Mouse (Mus musculus) mature B cell (primary cell): ENCODE data around the gene Rhox4d.
"Not testable (repeated sequence)": the region's sequence is repeated elsewhere in the genome, so short reads cannot be mapped to it uniquely, and the experiment has no call there.

Source experiments
- in situ Hi-C: fragments of 300-500 bp; cut with MboI; formaldehyde crosslinking; loops from 2 replicates; pipeline ENCODE4 v1.14.3; 2019

Gene Rhox4d

DNA sequence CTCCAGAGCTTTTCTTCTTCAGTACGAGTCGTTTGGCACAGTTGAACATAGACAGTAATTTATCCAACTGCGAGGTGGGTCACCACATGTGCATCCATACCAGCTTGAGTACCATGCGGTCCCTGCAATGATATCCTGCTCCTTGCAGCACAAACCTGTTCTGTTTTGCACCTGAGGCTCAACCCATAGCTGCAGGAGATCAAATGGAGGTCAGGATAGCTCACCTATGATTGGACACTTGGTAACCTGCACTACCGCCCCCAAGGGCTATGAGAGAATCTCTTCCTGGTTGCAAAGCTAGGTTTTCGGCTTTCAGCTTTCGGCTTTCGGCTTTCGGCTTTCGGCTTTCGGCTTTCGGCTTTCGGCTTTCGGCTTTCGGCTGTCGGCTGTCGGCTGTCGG, at the start of gene Rhox4d:
Gene Rhox4d, plus strand, starts transcription at position 301 of the 400 bp plus-strand sequence.
- in situ Hi-C loops, result not testable (repeated sequence)

GRCm38 (mm10) chrX:37480037-37480436, 34.1 kb upstream of the Rhox4d start, which contains the start of gene Rhox4c:
Gene Rhox4c (plus strand): TSS chrX:37480337.
- in situ Hi-C loops, result not testable (repeated sequence)

- in situ Hi-C loops, result not testable (repeated sequence)
Observed at GRCm38 (mm10) chrX:37530152-37530551, 16.0 kb downstream of the Rhox4d start, which contains the start of gene Rhox2e. Gene Rhox2e (plus strand): TSS chrX:37530452.

- in situ Hi-C loops, result not testable (repeated sequence)
Observed at GRCm38 (mm10) chrX:37541719-37542118, 27.6 kb downstream of the Rhox4d start, which contains the start of gene Rhox3e. Gene Rhox3e (plus strand): TSS chrX:37542019.

DNA sequence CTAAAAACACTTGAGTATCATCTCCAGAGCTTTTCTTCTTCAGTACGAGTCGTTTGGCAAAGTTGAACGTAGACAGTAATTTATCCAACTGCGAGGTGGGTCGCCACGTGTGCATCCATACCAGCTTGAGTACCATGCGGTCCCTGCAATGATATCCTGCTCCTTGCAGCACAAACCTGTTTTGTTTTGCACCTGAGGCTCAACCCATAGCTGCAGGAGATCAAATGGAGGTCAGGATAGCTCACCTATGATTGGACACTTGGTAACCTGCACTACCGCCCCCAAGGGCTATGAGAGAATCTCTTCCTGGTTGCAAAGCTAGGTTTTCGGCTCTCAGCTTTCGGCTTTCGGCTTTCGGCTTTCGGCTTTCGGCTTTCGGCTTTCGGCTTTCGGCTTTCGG, 43.0 kb downstream of the Rhox4d start, which contains the start of gene Rhox4e:
Gene Rhox4e, plus strand, starts transcription at position 301 of the 400 bp plus-strand sequence.
- in situ Hi-C loops, result not testable (repeated sequence)
